13 mouse cellular contexts compared by ENCODE assay signal in genomic region chr3:151879981-151880380, GRCm38 (mm10). TPM values are rescaled to one million over a fixed set of nuclear protein-coding genes. Genes with fewer than 3 reads are reported as not detected.
"Had no signal": no experiment of that assay in that cellular context is flagged by ENCODE, and none has a peak within 500 bp of the region (broad histone marks: within the 10 kb centered on the region; RNA-seq: fewer than 3 reads in every experiment).

No protein-coding gene starts in this region.

- H3K27me3 ChIP-seq: liver, embryonic 13.5 days; lung, embryonic 15.5 days; megakaryocyte, embryonic 14.5 days; midbrain, embryonic 12.5 days; neural tube, embryonic 13.5 days; stomach, embryonic 15.5 days had no signal

- H3K4me3 ChIP-seq: limb, embryonic 10.5 days; liver, embryonic 13.5 days; lung, embryonic 15.5 days; megakaryocyte, embryonic 14.5 days; midbrain, embryonic 12.5 days; neural tube, embryonic 13.5 days; stomach, embryonic 15.5 days had no signal

- H3K36me3 ChIP-seq: limb, embryonic 10.5 days; liver, embryonic 13.5 days; lung, embryonic 15.5 days; midbrain, embryonic 12.5 days; neural tube, embryonic 13.5 days; stomach, embryonic 15.5 days had no signal

- H3K4me1 ChIP-seq: liver, embryonic 13.5 days; lung, embryonic 15.5 days; megakaryocyte, embryonic 14.5 days; midbrain, embryonic 12.5 days; neural tube, embryonic 13.5 days; stomach, embryonic 15.5 days had no signal

- H3K9ac ChIP-seq: liver, embryonic 13.5 days; liver, postnatal 0 days; lung, embryonic 15.5 days; midbrain, embryonic 12.5 days; neural tube, embryonic 13.5 days; stomach, embryonic 15.5 days had no signal

- H3K27ac ChIP-seq: limb, embryonic 10.5 days; liver, embryonic 13.5 days; lung, embryonic 15.5 days; macrophage; midbrain, embryonic 12.5 days; neural tube, embryonic 13.5 days; stomach, embryonic 15.5 days had no signal

- ATAC-seq: liver, postnatal 0 days; midbrain, embryonic 16.5 days had no signal

- H3K4me2 ChIP-seq: liver, embryonic 13.5 days; lung, embryonic 15.5 days; midbrain, embryonic 12.5 days; neural tube, embryonic 13.5 days; stomach, embryonic 15.5 days had no signal

- DNase-seq: liver, embryonic 13.5 days; liver, postnatal 0 days; lung, postnatal 14 days; right cerebral cortex, postnatal 14 days; thymus, postnatal 36 days had no signal

- H3K9me3 ChIP-seq: limb, embryonic 10.5 days; liver, embryonic 13.5 days; lung, embryonic 15.5 days; megakaryocyte, embryonic 14.5 days; midbrain, embryonic 12.5 days; neural tube, embryonic 13.5 days; stomach, embryonic 15.5 days had no signal

RNA-seq across cellular contexts. Expression of gene Ptgfr, which starts 42.6 kb away (rescaled TPM):
- polyA plus RNA-seq: liver, postnatal 0 days; macrophage had no signal
